Mouse (Mus musculus) hindbrain, postnatal 0 days (tissue): ENCODE data around the gene Soga1. TPM values are rescaled to one million over a fixed set of nuclear protein-coding genes. Genes with fewer than 3 reads are reported as not detected.

ENCODE experiments used
- ATAC-seq: fragments of 200-750 bp; cut with Nextera tagmentation; 2 replicates; pipeline ENCODE4 v1.8.0; 2017; ENCODE audit warnings: mild to moderate bottlenecking, moderate TSS enrichment, moderate library complexity
- DNase-seq: peaks from one replicate; pipeline ENCODE4 v3.0.0-alpha.2; 2015; ENCODE audit warnings: low spot score
- H3K27ac ChIP-seq: fragments of 300-500 bp; sonication (generic); 2 replicates; pipeline ENCODE4 v1.5.1; 2014; ENCODE audit warnings: mild to moderate bottlenecking
- H3K27me3 ChIP-seq: fragments of 300-500 bp; sonication (generic); 2 replicates; pipeline ENCODE4 v1.6.1; 2014; ENCODE audit warnings: low read length, mixed read lengths; ENCODE audit not compliant: insufficient read depth
- H3K36me3 ChIP-seq: fragments of 300-500 bp; sonication (generic); 2 replicates; pipeline ENCODE4 v1.6.1; 2014; ENCODE audit warnings: low read length, mixed read lengths; ENCODE audit not compliant: insufficient read depth
- H3K4me1 ChIP-seq: fragments of 300-500 bp; sonication (generic); 2 replicates; pipeline ENCODE4 v1.6.1; 2014; ENCODE audit warnings: antibody characterized with exemption, low read length, mixed read lengths; ENCODE audit not compliant: insufficient read depth
- H3K4me2 ChIP-seq: fragments of 300-500 bp; sonication (generic); 2 replicates; pipeline ENCODE4 v1.6.1; 2014; ENCODE audit warnings: low read depth, mild to moderate bottlenecking, low read length, moderate library complexity, mixed read lengths
- H3K4me3 ChIP-seq: fragments of 300-500 bp; sonication (generic); 2 replicates; pipeline ENCODE4 v1.5.1; 2014; ENCODE audit warnings: low read length
- H3K9ac ChIP-seq: fragments of 300-500 bp; sonication (generic); replicated peaks from 2 replicates; pipeline ENCODE4 v1.6.1; 2014; ENCODE audit warnings: mild to moderate bottlenecking, low read length, moderate library complexity, mixed read lengths
- H3K9me3 ChIP-seq: fragments of 300-500 bp; sonication (generic); 2 replicates; pipeline ENCODE4 v1.6.1; 2016; ENCODE audit warnings: low read length, mixed read lengths
- CTCF ChIP-seq: IDR thresholded peaks from 2 replicates; pipeline ENCODE4 v1.5.1; 2016; ENCODE audit warnings: antibody characterized with exemption, control low read depth, low read depth
- WGBS: fragments of 180-500 bp; shearing (Covaris S2); extraction: QIAGEN DNeasy Blood & Tissue Kit; methylation state at CpG from one replicate; pipeline ENCODE4 v1.1.7; 2014; 5-methylcytosine and 5-hydroxymethylcytosine counted together
- polyA plus RNA-seq: library from polyadenylated mRNA; unstranded; fragments of >200 nt; fragmentation: Nextera tagmentation; extraction: Ambion mirVana; gene quantifications from 2 replicates; pipeline ENCODE4 v1.2.1, GENCODE M21; 2015
- total RNA-seq: library from RNA; depleted of rRNA; stranded (reverse); fragments of >200 nt; gene quantifications from 2 replicates; pipeline ENCODE4 v1.2.3, GENCODE M21; 2014

Gene Soga1
- total and polyA plus RNA-seq, 2 experiments from 2014 or later = 3.5 to 120 TPM

GRCm38 (mm10) chr2:157064978-157065878, 13.8 kb downstream of the Soga1 start:
- no peak overlapping the region for H3K9ac ChIP-seq
- ATAC-seq = no peak
- TF ChIP-seq CTCF = no peak
- H3K4me3 ChIP-seq = no peak overlapping the region
- WGBS = 62% methylated on average over 14 of the region's 14 CpGs
- H3K4me2 ChIP-seq = 0 out of 2 replicates have a peak overlapping the region, but pooled peaks have one; percentile 2
- peak overlapping the region; percentile 52; the same call in 1 of the 2 replicates for H3K27ac ChIP-seq
- H3K27me3 ChIP-seq = no peaks in the 10 kb centered on the region
- H3K4me1 ChIP-seq = peaks cover 48% of the 10 kb centered on the region
- no peaks in the 10 kb centered on the region for H3K9me3 ChIP-seq
- no peaks in the 10 kb centered on the region; the same call in 1 of the 2 replicates for H3K36me3 ChIP-seq
- DNase-seq = no peak

GRCm38 (mm10) chr2:157064136-157064535, 14.9 kb downstream of the Soga1 start:
- Histone ChIP-seq H3K9ac (no peak overlapping the region), H3K36me3 (peaks cover 8% of the 10 kb centered on the region; the same call in 1 of the 2 replicates), H3K4me3 (no peak overlapping the region), H3K27ac (peak overlapping the region; percentile 52; the same call in 1 of the 2 replicates), H3K4me2 (no peak overlapping the region), H3K27me3 (no peaks in the 10 kb centered on the region), H3K4me1 (peaks cover 41% of the 10 kb centered on the region), H3K9me3 (no peaks in the 10 kb centered on the region)
- ATAC-seq = peak; percentile 74
- WGBS = 15% methylated on average over 7 of the region's 7 CpGs
- peak; percentile 69 for DNase-seq
- no peak for TF ChIP-seq CTCF

GRCm38 (mm10) chr2:157063241-157063700, 15.8 kb downstream of the Soga1 start:
- H3K9me3 ChIP-seq = no peaks in the 10 kb centered on the region
- H3K9ac ChIP-seq = no peak overlapping the region
- H3K27ac ChIP-seq = peak overlapping the region; percentile 52; the same call in 1 of the 2 replicates
- ATAC-seq (no peak; the same call in 1 of the 2 replicates), DNase-seq (no peak)
- H3K4me3 ChIP-seq = no peak overlapping the region
- 45% methylated on average over 4 of the region's 4 CpGs for WGBS
- H3K27me3 ChIP-seq = no peaks in the 10 kb centered on the region
- H3K36me3 ChIP-seq = peaks cover 8% of the 10 kb centered on the region; the same call in 1 of the 2 replicates
- H3K4me1 ChIP-seq = peaks cover 37% of the 10 kb centered on the region
- TF ChIP-seq CTCF = no peak
- no peak overlapping the region for H3K4me2 ChIP-seq

GRCm38 (mm10) chr2:157060557-157061305, 18.3 kb downstream of the Soga1 start:
- H3K9ac ChIP-seq = no peak overlapping the region
- TF ChIP-seq CTCF = no peak
- 83% methylated on average over 11 of the region's 11 CpGs for WGBS

GRCm38 (mm10) chr2:157060037-157060436, 19.0 kb downstream of the Soga1 start:
- no peak for TF ChIP-seq CTCF
- ATAC-seq (no peak), DNase-seq (no peak)
- WGBS = 85% methylated on average over 14 of the region's 14 CpGs
- Histone ChIP-seq H3K4me3 (no peak overlapping the region), H3K36me3 (peaks cover 19% of the 10 kb centered on the region), H3K4me2 (no peak overlapping the region), H3K9me3 (no peaks in the 10 kb centered on the region), H3K27ac (0 out of 2 replicates have a peak overlapping the region, but pooled peaks have one; percentile 80), H3K4me1 (peaks cover 26% of the 10 kb centered on the region), H3K9ac (no peak overlapping the region), H3K27me3 (no peaks in the 10 kb centered on the region)

More at GRCm38 (mm10) chr2:157060557-157061305, 18.3 kb downstream of the Soga1 start:
- Histone ChIP-seq H3K9me3 (no peaks in the 10 kb centered on the region), H3K4me3 (no peak overlapping the region), H3K4me1 (peaks cover 28% of the 10 kb centered on the region), H3K27me3 (no peaks in the 10 kb centered on the region), H3K4me2 (no peak overlapping the region), H3K36me3 (peaks cover 19% of the 10 kb centered on the region), H3K27ac (0 out of 2 replicates have a peak overlapping the region, but pooled peaks have one; percentile 80)
- DNase-seq = no peak
- ATAC-seq = no peak

GRCm38 (mm10) chr2:157059166-157059565, 19.9 kb downstream of the Soga1 start:
- Histone ChIP-seq H3K27me3 (no peaks in the 10 kb centered on the region), H3K4me2 (0 out of 2 replicates have a peak overlapping the region, but pooled peaks have one; percentile 11), H3K9me3 (no peaks in the 10 kb centered on the region), H3K4me1 (peaks cover 25% of the 10 kb centered on the region), H3K36me3 (peaks cover 20% of the 10 kb centered on the region), H3K9ac (no peak overlapping the region; the same call in 1 of the 2 replicates), H3K27ac (peak overlapping the region; percentile 80), H3K4me3 (no peak overlapping the region)
- WGBS = 53% methylated on average over 8 of the region's 8 CpGs
- TF ChIP-seq CTCF = no peak
- no peak for DNase-seq
- ATAC-seq = no peak
